Mouse (Mus musculus) cerebral cortex, adult 2 months (tissue): Measurements from ENCODE around the gene Plekhh1.

Experiments used
- WGBS: fragments of 180-500 bp; shearing (Covaris S2); methylation state at CpG from one replicate; pipeline ENCODE4 v1.1.7; 2018; 5-methylcytosine and 5-hydroxymethylcytosine counted together

The Plekhh1 gene

GRCm38 (mm10) chr12:79028911-79029861, at the start of gene Plekhh1:
Gene Plekhh1 (plus strand): TSS chr12:79029163.
- under 1% methylated on average over 80 of the region's 80 CpGs for whole genome bisulfite sequencing

DNA sequence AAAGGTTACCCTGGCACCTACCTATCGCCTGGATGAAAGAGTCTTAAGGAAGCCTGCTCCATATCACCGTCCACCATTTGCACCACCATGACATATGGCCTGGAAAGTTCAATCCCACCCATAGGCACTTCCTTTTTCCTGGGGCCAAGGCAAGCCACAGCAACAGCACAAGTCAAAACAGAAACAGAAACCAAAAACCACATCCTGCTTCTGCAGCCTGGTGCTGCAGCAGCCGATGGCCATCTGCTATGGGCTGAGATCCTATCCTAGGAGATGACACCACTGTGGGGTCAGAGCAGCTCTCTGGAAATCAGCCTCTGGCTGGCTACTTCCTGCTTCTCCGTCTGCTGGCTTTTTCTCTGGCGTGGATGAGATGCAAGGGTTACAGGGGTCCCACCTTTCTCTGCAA, 48.3 kb upstream of the Plekhh1 start:
- 84% methylated on average over 5 of the region's 5 CpGs for WGBS

GRCm38 (mm10) chr12:78981131-78981530, 47.8 kb upstream of the Plekhh1 start:
- 69% methylated on average over 2 of the region's 2 CpGs for WGBS

DNA sequence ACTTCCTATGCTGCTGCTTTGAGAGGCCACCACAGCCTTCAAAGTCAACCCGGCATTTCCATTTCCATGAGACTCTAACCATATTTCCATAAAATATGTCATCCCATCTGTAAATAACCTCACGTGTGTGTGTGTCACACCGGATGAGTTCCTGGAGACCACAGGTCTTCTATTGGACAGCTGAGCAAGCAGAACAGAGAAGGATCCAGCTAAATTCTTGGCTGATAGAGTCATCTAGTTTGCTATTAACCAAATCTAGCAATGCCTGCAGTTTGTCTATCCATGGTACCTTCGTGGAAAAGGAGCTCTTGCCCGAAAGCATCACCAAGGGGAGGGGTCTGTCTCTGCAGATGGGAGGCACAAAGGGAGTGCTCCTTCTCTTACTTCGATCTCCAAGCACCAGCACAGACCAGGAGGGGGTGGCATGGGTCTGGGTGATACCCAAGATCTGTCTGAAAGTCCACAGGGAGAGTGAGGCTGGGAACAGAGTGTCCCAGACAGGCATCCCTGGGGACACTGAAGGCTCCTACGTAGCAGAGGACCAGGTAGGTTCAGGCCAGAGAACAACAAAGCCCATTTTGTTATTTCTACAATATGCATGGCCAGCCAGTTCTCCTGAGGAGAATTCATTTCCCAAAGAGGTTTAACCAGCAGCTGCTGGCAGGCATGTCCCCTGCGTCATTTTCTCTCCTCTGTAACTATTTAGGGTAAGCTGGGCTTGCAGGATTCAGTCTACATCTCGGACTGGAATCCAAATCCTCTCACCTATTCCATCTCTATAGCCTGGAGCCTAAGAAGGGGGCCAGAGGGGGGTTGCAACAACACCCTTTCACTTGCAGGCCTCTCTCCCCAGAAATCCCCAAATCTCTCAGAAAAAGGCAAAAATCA, 46.8 kb upstream of the Plekhh1 start:
- 43% methylated on average over 9 of the region's 9 CpGs for WGBS

DNA sequence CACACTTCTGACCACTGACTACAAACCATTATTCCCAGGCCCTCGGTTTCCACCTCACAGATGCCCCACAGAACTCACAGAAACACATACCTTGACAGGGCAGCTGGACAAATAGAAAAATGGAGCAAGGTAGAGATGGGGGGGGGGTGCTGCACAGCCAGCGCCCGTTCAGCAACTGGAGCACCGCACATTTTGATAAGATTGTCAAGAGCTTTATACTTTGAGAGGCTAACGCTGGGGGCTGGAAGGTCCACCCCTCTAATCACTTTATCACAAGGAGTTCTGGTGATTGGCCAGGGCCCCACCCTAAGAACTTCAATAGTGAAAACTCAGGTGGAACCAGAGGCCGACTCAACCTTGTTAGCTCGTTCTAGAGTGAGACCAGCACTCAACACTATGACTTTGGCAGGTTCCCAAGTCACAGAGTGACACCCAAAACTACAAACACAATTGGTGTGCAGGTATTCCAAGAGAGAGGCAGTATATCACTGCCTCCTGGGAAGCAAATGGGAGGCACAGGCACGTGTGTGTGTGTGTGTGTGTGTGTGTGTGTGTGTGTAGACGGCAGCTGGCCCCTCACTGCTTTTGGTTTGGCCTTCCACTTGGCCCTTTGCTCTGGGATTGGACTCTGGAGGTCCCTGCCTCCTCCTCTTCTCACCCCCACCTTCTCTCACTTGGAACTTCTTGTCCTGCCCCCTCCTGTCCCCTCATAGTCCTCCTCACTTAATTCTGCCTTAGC, 45.5 kb upstream of the Plekhh1 start:
- WGBS: 61% methylated on average over 9 of the region's 9 CpGs

GRCm38 (mm10) chr12:78984035-78984432, 44.9 kb upstream of the Plekhh1 start:
- WGBS: 22% methylated on average over 3 of the region's 3 CpGs

DNA sequence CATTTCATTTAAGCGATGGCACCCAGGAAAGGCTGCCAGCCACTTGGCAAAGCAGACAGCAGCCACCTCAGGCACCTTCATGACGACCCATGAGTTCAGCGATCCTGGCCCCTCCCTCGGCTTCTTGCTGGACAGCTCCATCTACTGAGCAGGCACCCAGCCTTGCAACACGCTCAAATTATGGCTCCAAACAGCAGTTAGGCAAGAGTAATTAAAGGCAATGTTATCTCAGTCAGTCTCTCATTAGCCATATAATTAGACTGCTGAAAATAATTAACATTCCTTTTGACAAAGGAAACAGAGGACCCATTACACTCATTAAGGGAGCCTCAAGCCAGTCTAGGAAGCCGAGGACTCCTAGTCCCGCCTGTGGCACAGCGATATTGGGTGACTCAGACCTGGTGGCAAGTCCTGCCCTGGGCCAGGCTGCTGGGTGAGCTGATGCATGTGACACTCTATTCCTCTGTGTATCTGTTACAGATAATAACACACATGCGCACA, 41.3 kb upstream of the Plekhh1 start:
- WGBS: 47% methylated on average over 9 of the region's 9 CpGs

GRCm38 (mm10) chr12:78996271-78996670, 32.7 kb upstream of the Plekhh1 start:
- 94% methylated on average over 4 of the region's 4 CpGs for WGBS

DNA sequence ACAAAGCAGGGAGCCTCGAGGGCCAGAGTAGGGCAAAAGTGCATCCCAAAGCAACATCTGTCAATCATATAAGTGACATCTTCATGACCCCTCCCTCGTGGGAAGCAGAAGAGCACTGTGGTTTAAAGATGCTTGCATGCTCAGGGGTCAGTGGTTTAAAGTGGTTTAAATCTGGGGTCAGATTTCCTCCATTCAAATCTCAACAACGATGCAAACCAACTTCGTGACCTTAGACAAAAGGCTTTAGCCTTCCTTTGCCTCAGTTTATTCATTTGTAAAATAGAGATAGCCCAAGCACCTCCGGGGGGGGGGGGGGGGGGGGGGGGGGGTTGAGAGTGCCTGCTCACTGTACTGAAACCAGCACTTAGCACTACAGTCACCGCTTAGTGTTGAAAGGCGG, 32.3 kb upstream of the Plekhh1 start:
- WGBS: 45% methylated on average over 7 of the region's 7 CpGs

- WGBS: 86% methylated on average over 5 of the region's 5 CpGs
Observed at GRCm38 (mm10) chr12:79002406-79002805, 26.6 kb upstream of the Plekhh1 start.

- WGBS: 86% methylated on average over 3 of the region's 3 CpGs
Observed at GRCm38 (mm10) chr12:79002978-79003377, 26.0 kb upstream of the Plekhh1 start.

- WGBS: 83% methylated on average over 5 of the region's 5 CpGs
Observed at GRCm38 (mm10) chr12:79005456-79005855, 23.5 kb upstream of the Plekhh1 start.

DNA sequence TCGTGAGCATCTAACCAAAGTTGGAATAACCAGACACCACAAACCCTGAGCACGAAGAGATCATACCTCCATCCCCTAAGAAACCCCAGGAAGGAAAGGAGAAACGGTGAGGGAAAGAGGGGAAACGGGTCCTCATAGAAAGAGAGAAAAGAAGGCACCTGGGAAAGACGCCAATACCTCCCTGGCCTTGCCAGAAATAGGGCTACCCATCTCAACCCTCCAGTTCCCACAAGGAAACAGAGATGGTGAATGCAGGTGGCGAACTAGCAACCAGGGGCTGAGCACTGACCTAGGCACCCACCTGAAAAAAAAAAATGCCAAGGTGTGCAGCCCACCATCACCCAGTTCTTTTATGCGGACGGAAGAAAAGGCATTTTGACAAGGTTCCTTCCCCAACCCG, 22.9 kb upstream of the Plekhh1 start:
- 21% methylated on average over 9 of the region's 9 CpGs for WGBS

- under 1% methylated on average over 49 of the region's 53 CpGs for WGBS
Observed at GRCm38 (mm10) chr12:79006478-79007125, 22.4 kb upstream of the Plekhh1 start.

- 2% methylated on average over 49 of the region's 49 CpGs for WGBS
Observed at GRCm38 (mm10) chr12:79007126-79007753, 21.7 kb upstream of the Plekhh1 start, which contains the start of gene Tmem229b. Gene Tmem229b (minus strand): TSS chr12:79007627.

GRCm38 (mm10) chr12:79010569-79010968, 18.4 kb upstream of the Plekhh1 start:
- WGBS: 63% methylated on average over 3 of the region's 3 CpGs

DNA sequence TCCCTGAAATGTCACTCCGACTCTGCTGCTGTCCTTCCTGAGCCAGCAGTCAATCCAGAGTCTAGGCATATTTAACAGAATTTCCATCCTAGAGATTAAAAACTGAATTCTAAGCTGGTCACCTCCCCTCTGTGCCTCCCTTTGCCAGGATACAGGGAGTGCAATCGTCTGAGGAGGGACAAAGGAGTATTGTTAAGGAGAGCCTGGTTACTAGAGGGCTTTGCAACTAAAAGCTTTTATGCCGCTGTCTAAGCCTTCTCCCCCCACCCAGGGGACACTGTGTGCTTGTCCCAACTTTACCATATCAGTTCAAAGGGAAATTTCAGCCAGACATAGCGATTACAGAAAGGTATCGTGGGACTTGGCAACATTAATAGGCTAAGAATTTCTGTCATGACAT, 12.9 kb upstream of the Plekhh1 start:
- 59% methylated on average over 5 of the region's 5 CpGs for WGBS

GRCm38 (mm10) chr12:79017994-79018399, 11.0 kb upstream of the Plekhh1 start:
- WGBS: 47% methylated on average over 4 of the region's 4 CpGs

GRCm38 (mm10) chr12:79021902-79022301, 7.1 kb upstream of the Plekhh1 start:
- 63% methylated on average over 1 of the region's 1 CpGs for WGBS

DNA sequence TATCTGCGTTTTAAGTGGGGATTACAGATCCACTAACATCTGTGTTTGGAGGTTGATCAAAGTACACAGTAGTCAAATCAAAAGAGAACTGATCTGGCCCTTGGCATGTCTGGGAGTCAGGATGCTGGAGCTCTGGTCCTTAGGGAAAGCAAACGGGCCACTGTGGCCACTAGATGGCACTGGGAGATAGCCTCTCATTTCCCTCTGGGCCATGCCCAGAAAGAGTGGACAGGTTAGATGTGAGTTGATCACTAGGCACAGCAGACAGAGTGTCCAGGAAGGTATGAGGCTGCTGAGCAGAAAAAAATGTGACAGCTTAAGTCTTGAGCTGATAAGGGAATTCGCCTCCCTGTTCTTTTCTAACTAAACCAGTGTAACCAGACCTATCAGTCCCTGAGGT, 6.1 kb upstream of the Plekhh1 start:
- 23% methylated on average over 3 of the region's 3 CpGs for WGBS
